Mouse (Mus musculus): ENCODE measurements at regions not wholly inside any gene's neighbourhood (a gene's known extent, or its start where the extent isn't known, plus 50 kb on each side); places are given as distances from the start of the nearest gene placed in this dataset.
A peak's percentile ranks its signal among the peaks of the same experiment; 100 is the strongest.

GRCm38 (mm10) chr11:39794183-39794652, 900.8 kb downstream of the Mat2b start:
- H3K27ac ChIP-seq (ENCODE audit: low read depth, low read length): no peak overlapping the region
- peak overlapping the region; percentile 43 for H3K4me2 ChIP-seq (replicated peaks; ENCODE audit: low read depth)
- no peaks in the 10 kb centered on the region for H3K27me3 ChIP-seq (replicated peaks; ENCODE audit: control insufficient read depth, insufficient read depth, low read length)
- peak overlapping the region; percentile 14; the same call in 1 of the 2 replicates for H3K4me3 ChIP-seq (ENCODE audit: low read depth, low read length)
- H3K4me1 ChIP-seq (replicated peaks; ENCODE audit: control insufficient read depth, insufficient read depth, low read length): no peaks in the 10 kb centered on the region
- no peak for ATAC-seq
- 5% methylated on average over 14 of the region's 14 CpGs for WGBS
- H3K9ac ChIP-seq (ENCODE audit: low read depth, low read length): no peak overlapping the region
- no peak for TF ChIP-seq CTCF (IDR thresholded peaks at IDR 0.05; ENCODE audit: low read depth)
- no peaks in the 10 kb centered on the region for H3K9me3 ChIP-seq (ENCODE audit: control insufficient read depth)
- no peaks in the 10 kb centered on the region for H3K36me3 ChIP-seq (ENCODE audit: control insufficient read depth, insufficient read depth)

GRCm38 (mm10) chr11:39792112-39792511, 902.9 kb downstream of the Mat2b start:
- ATAC-seq: no peak
- WGBS: 82% methylated on average over 2 of the region's 2 CpGs
- Histone ChIP-seq H3K9ac (ENCODE audit: low read depth, low read length) (no peak overlapping the region), H3K27me3 (replicated peaks; ENCODE audit: control insufficient read depth, insufficient read depth, low read length) (no peaks in the 10 kb centered on the region), H3K4me2 (replicated peaks; ENCODE audit: low read depth) (no peak overlapping the region), H3K9me3 (ENCODE audit: control insufficient read depth) (no peaks in the 10 kb centered on the region), H3K4me1 (replicated peaks; ENCODE audit: control insufficient read depth, insufficient read depth, low read length) (no peaks in the 10 kb centered on the region), H3K27ac (ENCODE audit: low read depth, low read length) (no peak overlapping the region), H3K4me3 (ENCODE audit: low read depth, low read length) (no peak overlapping the region), H3K36me3 (ENCODE audit: control insufficient read depth, insufficient read depth) (no peaks in the 10 kb centered on the region)
- TF ChIP-seq CTCF (IDR thresholded peaks at IDR 0.05; ENCODE audit: low read depth): no peak

Measured in intestine, postnatal 0 days (tissue).